Comparison of ENCODE assay signal across 26 mouse cellular contexts in the genomic region with DNA sequence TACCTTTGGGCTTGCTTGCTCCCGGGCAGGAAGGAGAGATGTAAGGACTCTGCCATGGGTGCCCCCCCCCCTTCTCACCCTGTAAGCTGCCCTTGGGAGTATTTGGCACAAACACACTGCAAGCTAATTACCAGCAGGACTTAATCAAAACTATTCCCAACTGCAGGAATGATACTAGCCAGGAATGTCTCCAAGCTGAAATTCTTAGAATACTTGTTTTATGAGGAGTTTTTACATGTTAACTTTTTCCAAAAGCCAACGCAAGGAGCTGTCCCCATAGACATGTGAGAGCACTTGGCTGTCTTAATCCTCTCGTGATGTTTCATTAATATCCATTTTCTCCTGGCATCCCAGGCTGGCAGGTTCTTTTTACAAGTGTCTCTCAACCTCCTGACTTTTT.
DNase-seq lines count a peak whose midpoint lies in the region; ATAC-seq lines count a peak whose summit lies in the region.
"Had no signal": no experiment of that assay in that cellular context is flagged by ENCODE, and none has a peak within 500 bp of the region (broad histone marks: within the 10 kb centered on the region; RNA-seq: fewer than 3 reads in every experiment).

No protein-coding gene starts in this region.

- no peak for ATAC-seq in midbrain, embryonic 11.5 days (ENCODE audit: low FRiP score)
- no peak for ATAC-seq in midbrain, embryonic 14.5 days (ENCODE audit: low FRiP score, low TSS enrichment)
- no peak for ATAC-seq in monocyte, adult 5-6 weeks (replicated peaks; ENCODE audit: insufficient number of reproducible peaks, low FRiP score, low TSS enrichment, poor library complexity, severe bottlenecking)
- ATAC-seq: forebrain, embryonic 15.5 days; hindbrain, embryonic 16.5 days; intestine, embryonic 15.5 days had no signal

- WGBS in heart, embryonic 10.5 days = 84% methylated on average over 3 of the region's 3 CpGs
- WGBS in midbrain, embryonic 11.5 days = 84% methylated on average over 3 of the region's 3 CpGs
- 91% methylated on average over 3 of the region's 3 CpGs for WGBS in midbrain, embryonic 14.5 days

- H3K36me3 ChIP-seq in heart, embryonic 10.5 days = no peaks in the 10 kb centered on the region
- H3K36me3 ChIP-seq in midbrain, embryonic 11.5 days (ENCODE audit: control insufficient read depth, insufficient read depth, low read length) = no peaks in the 10 kb centered on the region
- no peaks in the 10 kb centered on the region for H3K36me3 ChIP-seq in midbrain, embryonic 14.5 days (ENCODE audit: control insufficient read depth, insufficient read depth, low read length)
- H3K36me3 ChIP-seq: embryonic facial prominence, embryonic 12.5 days; forebrain, embryonic 12.5 days; forebrain, embryonic 15.5 days; G1E; hindbrain, embryonic 10.5 days; hindbrain, embryonic 13.5 days; intestine, embryonic 15.5 days had no signal

- 0 out of 2 replicates have a peak, but pooled peaks cover 4% of the 10 kb centered on the region for H3K9me3 ChIP-seq in heart, embryonic 10.5 days
- no peaks in the 10 kb centered on the region; the same call in 1 of the 2 replicates for H3K9me3 ChIP-seq in midbrain, embryonic 11.5 days (ENCODE audit: control insufficient read depth, low read length)
- no peaks in the 10 kb centered on the region for H3K9me3 ChIP-seq in midbrain, embryonic 14.5 days (ENCODE audit: control insufficient read depth, low read length)
- H3K9me3 ChIP-seq: forebrain, embryonic 12.5 days; forebrain, embryonic 15.5 days; intestine, embryonic 15.5 days had no signal

- H3K4me1 ChIP-seq in heart, embryonic 10.5 days = no peaks in the 10 kb centered on the region
- H3K4me1 ChIP-seq in midbrain, embryonic 11.5 days (ENCODE audit: control insufficient read depth, insufficient read depth, low read length) = peaks cover 4% of the 10 kb centered on the region; the same call in 1 of the 2 replicates
- H3K4me1 ChIP-seq in midbrain, embryonic 14.5 days (ENCODE audit: control insufficient read depth, insufficient read depth, low read length) = no peaks in the 10 kb centered on the region
- H3K4me1 ChIP-seq: embryonic facial prominence, embryonic 12.5 days; forebrain, embryonic 12.5 days; forebrain, embryonic 15.5 days; intestine, embryonic 15.5 days had no signal

- intact Hi-C loops in heart, postnatal 36 days (cut with DNase I) = no loop called here

- no peak overlapping the region for H3K9ac ChIP-seq in midbrain, embryonic 11.5 days (ENCODE audit: low read length)
- H3K9ac ChIP-seq in midbrain, embryonic 14.5 days (replicated peaks; ENCODE audit: low read length) = no peak overlapping the region
- H3K9ac ChIP-seq: embryonic facial prominence, embryonic 12.5 days; forebrain, embryonic 12.5 days; forebrain, embryonic 15.5 days; hindbrain, embryonic 13.5 days; intestine, embryonic 15.5 days had no signal

- H3K4me2 ChIP-seq in midbrain, embryonic 11.5 days = no peak overlapping the region
- H3K4me2 ChIP-seq in midbrain, embryonic 14.5 days (ENCODE audit: low read length) = no peak overlapping the region
- H3K4me2 ChIP-seq: embryonic facial prominence, embryonic 12.5 days; forebrain, embryonic 12.5 days; forebrain, embryonic 15.5 days; heart, embryonic 11.5 days; hindbrain, embryonic 13.5 days; intestine, embryonic 15.5 days had no signal

- no peaks in the 10 kb centered on the region for H3K27me3 ChIP-seq in heart, embryonic 10.5 days (ENCODE audit: insufficient read depth, poor library complexity, severe bottlenecking)
- no peaks in the 10 kb centered on the region for H3K27me3 ChIP-seq in midbrain, embryonic 11.5 days (ENCODE audit: control insufficient read depth, insufficient read depth, low read length)
- H3K27me3 ChIP-seq in midbrain, embryonic 14.5 days (ENCODE audit: control insufficient read depth, insufficient read depth, low read length) = no peaks in the 10 kb centered on the region
- H3K27me3 ChIP-seq: CH12.LX; embryonic facial prominence, embryonic 12.5 days; forebrain, embryonic 12.5 days; forebrain, embryonic 15.5 days; hindbrain, embryonic 13.5 days; intestine, embryonic 15.5 days had no signal

- peak overlapping the region; percentile 8; the same call in 1 of the 2 replicates for H3K27ac ChIP-seq in heart, embryonic 10.5 days
- H3K27ac ChIP-seq in midbrain, embryonic 11.5 days (ENCODE audit: low read depth, low read length) = no peak overlapping the region
- no peak overlapping the region for H3K27ac ChIP-seq in midbrain, embryonic 14.5 days (replicated peaks; ENCODE audit: low read depth, low read length)
- H3K27ac ChIP-seq: embryonic facial prominence, embryonic 12.5 days; forebrain, embryonic 12.5 days; forebrain, embryonic 15.5 days; heart, adult 2 months; hindbrain, embryonic 10.5 days; hindbrain, embryonic 13.5 days; intestine, embryonic 15.5 days had no signal

- no peak overlapping the region for H3K4me3 ChIP-seq in heart, embryonic 10.5 days
- H3K4me3 ChIP-seq in midbrain, embryonic 11.5 days (ENCODE audit: low read depth, low read length) = no peak overlapping the region
- no peak overlapping the region for H3K4me3 ChIP-seq in midbrain, embryonic 14.5 days (replicated peaks; ENCODE audit: low read depth, low read length)
- H3K4me3 ChIP-seq: embryonic facial prominence, embryonic 12.5 days; forebrain, embryonic 12.5 days; forebrain, embryonic 15.5 days; heart, adult 2 months; hindbrain, embryonic 10.5 days; hindbrain, embryonic 13.5 days; intestine, embryonic 15.5 days had no signal

- DNase-seq in heart, embryonic 10.5 days (ENCODE audit: low spot score) = no peak
- no peak for DNase-seq in heart, postnatal 36 days
- peak; percentile 23 for DNase-seq in midbrain, embryonic 11.5 days (ENCODE audit: low spot score, missing footprints)
- no peak for DNase-seq in midbrain, embryonic 14.5 days
- DNase-seq in fibroblast of lung, adult 2 months (ENCODE audit: low read depth) = peak; percentile 9
- no peak for DNase-seq in cerebellum, adult 9-10 months
- DNase-seq: adrenal gland, adult 8-10 months; adrenal gland, postnatal 25 days; B cell, adult 2 months; cerebellum, adult 11-12 months; cerebellum, adult 8-10 months; cerebellum, postnatal 14 days; gastrocnemius, postnatal 10 days; gastrocnemius, postnatal 36 days had no signal

Comparison
In these comparisons a context has a peak if more than half of its experiments do, and no peak if none do; other contexts are left out.
1. DNase-seq: peak in midbrain, embryonic 11.5 days (single experiment) and fibroblast of lung, adult 2 months (single experiment); none in heart, embryonic 10.5 days (single experiment), heart, postnatal 36 days (0 of 2), midbrain, embryonic 14.5 days (single experiment) and cerebellum, adult 9-10 months (single experiment).